Mouse (Mus musculus) embryonic facial prominence, embryonic 15.5 days (tissue): ENCODE results near the gene Vac14. TPM values are rescaled to one million over a fixed set of nuclear protein-coding genes. Genes with fewer than 3 reads are reported as not detected.
"Not testable (repeated sequence)": the region's sequence is repeated elsewhere in the genome, so short reads cannot be mapped to it uniquely, and the experiment has no call there.

Source experiments
- ATAC-seq: fragments of 200-750 bp; cut with Nextera tagmentation; 2 replicates; pipeline ENCODE4 v1.8.0; 2017; ENCODE audit warnings: low read depth, moderate TSS enrichment; ENCODE audit not compliant: insufficient number of reproducible peaks, low FRiP score, low TSS enrichment
- H3K27ac ChIP-seq: fragments of 300-500 bp; sonication (generic); replicated peaks from 2 replicates; pipeline ENCODE4 v1.5.1; 2015; ENCODE audit warnings: mild to moderate bottlenecking, inconsistent platforms
- H3K27me3 ChIP-seq: fragments of 300-500 bp; sonication (generic); 2 replicates; pipeline ENCODE4 v1.6.1; 2015; ENCODE audit warnings: inconsistent platforms
- H3K36me3 ChIP-seq: fragments of 300-500 bp; sonication (generic); 2 replicates; pipeline ENCODE4 v1.6.1; 2015; ENCODE audit warnings: mild to moderate bottlenecking, inconsistent platforms
- H3K4me1 ChIP-seq: fragments of 300-500 bp; sonication (generic); 2 replicates; pipeline ENCODE4 v1.6.1; 2015; ENCODE audit warnings: inconsistent platforms
- H3K4me2 ChIP-seq: fragments of 300-500 bp; sonication (generic); replicated peaks from 2 replicates; pipeline ENCODE4 v1.6.1; 2015; ENCODE audit warnings: mild to moderate bottlenecking, inconsistent platforms
- H3K4me3 ChIP-seq: fragments of 300-500 bp; sonication (generic); replicated peaks from 2 replicates; pipeline ENCODE4 v1.5.1; 2015; ENCODE audit warnings: mild to moderate bottlenecking, inconsistent platforms
- H3K9ac ChIP-seq: fragments of 300-500 bp; sonication (generic); 2 replicates; pipeline ENCODE4 v1.6.1; 2015; ENCODE audit warnings: inconsistent platforms
- H3K9me3 ChIP-seq: fragments of 300-500 bp; sonication (generic); replicated peaks from 2 replicates; pipeline ENCODE4 v1.6.1; 2016; ENCODE audit warnings: inconsistent platforms
- WGBS: fragments of 180-500 bp; shearing (Covaris S2); methylation state at CpG from one replicate; pipeline ENCODE4 v1.1.7; 2015; 5-methylcytosine and 5-hydroxymethylcytosine counted together
- polyA plus RNA-seq: library from polyadenylated mRNA; unstranded; fragments of >200 nt; fragmentation: Nextera tagmentation; extraction: Ambion mirVana; gene quantifications from 2 replicates; pipeline ENCODE4 v1.2.1, GENCODE M21; 2015

The Vac14 gene
- polyA plus RNA-seq, 1 experiment from 2014 or later, result 18.6 TPM

DNA sequence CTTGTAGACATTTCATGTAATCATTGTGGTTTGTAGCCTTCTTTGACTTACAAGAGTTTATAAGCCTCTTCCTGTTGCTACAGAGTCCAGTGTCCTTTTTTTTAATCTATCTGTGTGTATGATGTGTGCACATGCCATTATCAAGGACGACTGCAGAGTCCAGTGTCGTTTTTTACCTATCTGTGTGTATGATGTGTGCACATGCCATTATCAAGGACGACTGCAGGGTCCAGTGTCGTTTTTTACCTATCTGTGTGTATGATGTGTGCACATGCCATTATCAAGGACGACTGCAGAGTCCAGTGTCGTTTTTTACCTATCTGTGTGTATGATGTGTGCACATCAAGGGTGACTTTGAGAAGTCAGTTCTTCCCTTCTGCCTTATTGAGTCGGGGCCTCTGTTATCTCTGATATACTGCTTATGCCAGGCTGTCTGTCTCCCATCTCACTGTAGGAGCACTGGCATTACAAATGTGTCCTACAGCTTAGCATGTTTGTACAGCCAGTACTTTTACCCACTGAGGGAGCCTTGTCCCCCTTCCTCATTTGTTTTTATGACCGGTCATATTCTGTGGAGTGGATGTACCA is 49.3 kb downstream of the Vac14 start:
- not testable (repeated sequence) for H3K27me3 ChIP-seq, ATAC-seq, H3K9ac ChIP-seq, H3K4me2 ChIP-seq, H3K36me3 ChIP-seq, H3K9me3 ChIP-seq, H3K4me3 ChIP-seq, H3K27ac ChIP-seq
- 82% methylated on average over 8 of the region's 8 CpGs for WGBS
- peaks cover 51% of the 10 kb centered on the region for H3K4me1 ChIP-seq

DNA sequence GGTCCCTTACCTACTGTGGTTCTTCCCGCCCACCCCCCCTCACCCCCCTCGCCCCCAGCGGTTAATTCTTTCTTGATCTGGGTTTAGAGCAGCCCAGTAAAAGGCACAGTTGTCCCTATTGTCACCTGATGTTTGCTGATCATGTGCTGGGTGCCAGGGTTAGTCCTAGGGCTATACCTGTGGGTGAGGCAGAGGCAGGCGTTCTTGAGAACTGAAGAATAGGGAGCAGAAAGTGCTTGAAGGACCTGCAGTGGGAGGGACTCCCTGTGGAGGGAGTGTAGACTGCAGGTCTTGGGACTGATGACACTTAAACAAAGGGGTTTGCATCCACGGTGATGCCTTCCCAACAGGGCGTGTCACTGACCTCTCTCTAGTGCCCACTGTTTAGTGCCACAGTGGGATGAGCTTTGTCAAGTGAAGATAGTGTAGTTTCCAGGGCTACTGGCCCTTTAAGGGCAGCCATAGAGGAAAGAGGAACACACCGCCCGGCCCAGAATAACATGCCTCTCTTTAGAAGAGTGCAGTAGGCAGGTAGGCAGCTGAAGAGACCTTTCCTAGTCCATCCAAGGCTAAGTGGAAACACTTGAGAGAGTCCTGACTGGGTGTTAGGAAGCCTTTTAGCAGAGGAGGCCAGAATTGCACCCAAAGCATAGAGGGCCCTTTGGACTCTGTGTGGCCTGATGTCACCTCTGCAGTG is 51.7 kb downstream of the Vac14 start:
- no peak overlapping the region for H3K27ac ChIP-seq
- no peaks in the 10 kb centered on the region for H3K27me3 ChIP-seq
- H3K36me3 ChIP-seq, result 0 out of 2 replicates have a peak, but pooled peaks cover 4% of the 10 kb centered on the region
- ATAC-seq, result no peak
- no peak overlapping the region for H3K9ac ChIP-seq
- H3K4me3 ChIP-seq, result no peak overlapping the region
- 68% methylated on average over 8 of the region's 8 CpGs for WGBS
- H3K9me3 ChIP-seq, result no peaks in the 10 kb centered on the region
- H3K4me1 ChIP-seq, result peaks cover 44% of the 10 kb centered on the region
- no peak overlapping the region for H3K4me2 ChIP-seq

DNA sequence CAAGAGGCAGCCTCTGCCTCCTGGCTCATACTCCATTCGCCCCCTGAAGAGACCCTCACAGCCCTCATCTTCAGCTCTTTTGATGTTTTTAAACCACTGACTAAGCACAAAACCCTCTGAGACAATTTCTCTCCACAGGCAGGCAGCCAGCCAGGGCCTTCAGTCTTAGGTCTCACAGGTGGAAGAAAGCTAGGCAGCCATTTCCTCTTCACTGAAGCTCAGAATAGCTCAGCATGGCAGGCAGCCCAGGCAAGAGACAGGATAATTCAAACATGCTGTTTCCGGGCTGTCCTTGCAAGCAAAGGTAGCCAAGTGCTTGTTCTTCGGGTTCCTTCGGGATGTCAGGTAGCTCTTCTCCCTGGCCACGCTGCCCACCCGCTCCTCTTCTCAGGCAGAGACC is 52.9 kb downstream of the Vac14 start:
- Histone ChIP-seq H3K4me3 (no peak overlapping the region), H3K27ac (peak overlapping the region; percentile 65), H3K4me2 (0 out of 2 replicates have a peak overlapping the region, but pooled peaks have one; percentile 8), H3K36me3 (0 out of 2 replicates have a peak, but pooled peaks cover 4% of the 10 kb centered on the region), H3K9ac (no peak overlapping the region), H3K27me3 (no peaks in the 10 kb centered on the region), H3K9me3 (no peaks in the 10 kb centered on the region), H3K4me1 (peaks cover 51% of the 10 kb centered on the region)
- WGBS, result 57% methylated on average over 6 of the region's 6 CpGs
- ATAC-seq, result 0 out of 2 replicates have a peak, but pooled peaks have one; percentile 52

DNA sequence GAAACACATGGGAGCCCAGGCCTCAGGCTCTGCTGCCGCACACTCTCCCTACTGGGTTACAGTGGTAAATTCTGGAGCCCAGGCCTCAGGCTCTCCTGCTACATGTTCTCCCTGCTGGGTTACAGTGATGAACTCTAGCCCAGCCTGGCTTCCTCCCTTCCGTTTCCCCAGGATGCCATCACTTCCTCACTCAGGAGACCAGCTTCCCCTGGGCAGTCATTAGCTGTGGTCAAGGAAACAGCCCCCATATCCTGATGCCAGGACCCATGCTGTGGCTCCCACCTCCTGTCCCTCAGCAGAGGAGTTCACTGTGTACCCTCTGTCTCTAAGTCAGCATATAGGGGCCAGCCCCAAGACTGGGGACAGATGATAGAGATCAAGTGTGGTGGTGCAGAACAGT is 53.7 kb downstream of the Vac14 start:
- ATAC-seq, result no peak
- WGBS, result 79% methylated on average over 2 of the region's 2 CpGs

DNA sequence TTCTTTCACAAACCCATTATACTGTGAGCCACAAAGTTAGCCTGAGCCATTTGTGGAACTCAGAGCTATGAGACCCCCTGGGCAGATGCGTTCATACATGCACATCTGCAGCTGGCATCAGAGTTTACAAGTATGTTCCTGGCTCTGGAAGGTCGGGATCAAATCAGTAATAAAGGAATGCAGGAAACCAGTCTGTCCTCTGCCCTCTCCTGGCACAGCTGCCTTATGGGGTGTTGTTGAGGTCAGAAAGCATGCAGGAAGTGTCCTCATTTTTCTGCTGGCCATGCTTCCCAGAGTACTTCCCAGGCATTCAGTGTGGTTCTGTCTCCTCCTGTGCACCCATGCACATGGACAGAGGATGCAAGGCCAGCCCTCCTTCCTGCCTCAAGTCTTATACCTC is 54.8 kb downstream of the Vac14 start:
- H3K9me3 ChIP-seq, result no peaks in the 10 kb centered on the region
- WGBS, result 22% methylated on average over 2 of the region's 2 CpGs
- H3K4me2 ChIP-seq, result no peak overlapping the region
- no peak overlapping the region for H3K4me3 ChIP-seq
- H3K36me3 ChIP-seq, result 0 out of 2 replicates have a peak, but pooled peaks cover 4% of the 10 kb centered on the region
- peak overlapping the region; percentile 65 for H3K27ac ChIP-seq
- no peaks in the 10 kb centered on the region for H3K27me3 ChIP-seq
- H3K9ac ChIP-seq, result no peak overlapping the region
- ATAC-seq, result no peak
- H3K4me1 ChIP-seq, result peaks cover 69% of the 10 kb centered on the region

More for the DNA sequence above, 53.7 kb downstream of the Vac14 start:
- Histone ChIP-seq H3K27ac (peak overlapping the region; percentile 65; the same call in 1 of the 2 replicates), H3K27me3 (no peaks in the 10 kb centered on the region), H3K9me3 (no peaks in the 10 kb centered on the region), H3K36me3 (0 out of 2 replicates have a peak, but pooled peaks cover 4% of the 10 kb centered on the region), H3K9ac (no peak overlapping the region), H3K4me2 (no peak overlapping the region), H3K4me1 (peaks cover 59% of the 10 kb centered on the region), H3K4me3 (no peak overlapping the region)

DNA sequence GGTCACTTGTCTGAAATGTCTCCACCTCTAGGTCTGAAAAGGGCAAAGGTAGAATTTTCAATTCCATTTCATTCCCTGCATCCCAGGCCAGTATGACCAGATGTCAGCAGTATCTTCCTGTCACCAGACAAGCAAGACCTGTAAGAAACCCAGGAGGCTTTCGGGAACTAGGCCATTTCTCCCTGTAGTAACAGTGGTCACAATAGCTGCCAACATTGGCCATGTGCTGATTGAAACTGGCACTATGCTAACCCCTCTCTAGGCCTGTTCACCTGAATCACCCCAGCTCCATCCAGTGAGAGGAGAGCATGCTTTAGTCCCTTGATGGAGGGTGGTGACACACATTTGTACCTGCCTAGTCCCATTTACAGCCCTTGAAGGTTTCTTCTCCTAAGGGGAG is 56.2 kb downstream of the Vac14 start:
- Histone ChIP-seq H3K4me2 (no peak overlapping the region), H3K9ac (no peak overlapping the region), H3K36me3 (0 out of 2 replicates have a peak, but pooled peaks cover 4% of the 10 kb centered on the region), H3K27me3 (no peaks in the 10 kb centered on the region), H3K27ac (no peak overlapping the region), H3K4me1 (peaks cover 84% of the 10 kb centered on the region), H3K4me3 (no peak overlapping the region), H3K9me3 (no peaks in the 10 kb centered on the region)
- 95% methylated on average over 1 of the region's 1 CpGs for WGBS
- ATAC-seq, result no peak

DNA sequence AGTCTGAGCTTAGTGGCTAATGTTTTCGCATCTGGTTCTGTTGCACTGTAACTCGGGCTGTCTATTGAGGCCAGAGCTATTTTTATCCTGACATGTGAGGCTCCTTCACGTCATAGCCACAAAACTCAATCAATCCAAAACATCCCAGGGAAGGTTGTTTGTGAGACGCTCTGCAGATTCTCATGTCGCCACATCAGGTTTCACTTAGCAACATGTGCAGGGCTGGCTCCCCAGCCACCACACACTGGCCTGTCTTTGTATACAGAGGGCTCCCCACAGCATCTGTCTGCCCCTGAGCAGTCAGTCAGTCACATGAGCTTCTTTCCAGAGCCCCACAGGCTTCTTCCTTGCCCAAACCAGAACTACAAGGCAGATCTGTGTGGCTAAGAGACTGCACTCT is 58.3 kb downstream of the Vac14 start:
- ATAC-seq, result peak; percentile 93
- peaks cover 71% of the 10 kb centered on the region for H3K4me1 ChIP-seq
- H3K9me3 ChIP-seq, result no peaks in the 10 kb centered on the region
- H3K36me3 ChIP-seq, result 0 out of 2 replicates have a peak, but pooled peaks cover 4% of the 10 kb centered on the region
- H3K9ac ChIP-seq, result no peak overlapping the region
- H3K4me2 ChIP-seq, result 0 out of 2 replicates have a peak overlapping the region, but pooled peaks have one; percentile 8
- no peaks in the 10 kb centered on the region for H3K27me3 ChIP-seq
- peak overlapping the region; percentile 90 for H3K27ac ChIP-seq
- no peak overlapping the region for H3K4me3 ChIP-seq
- WGBS, result 31% methylated on average over 5 of the region's 5 CpGs

DNA sequence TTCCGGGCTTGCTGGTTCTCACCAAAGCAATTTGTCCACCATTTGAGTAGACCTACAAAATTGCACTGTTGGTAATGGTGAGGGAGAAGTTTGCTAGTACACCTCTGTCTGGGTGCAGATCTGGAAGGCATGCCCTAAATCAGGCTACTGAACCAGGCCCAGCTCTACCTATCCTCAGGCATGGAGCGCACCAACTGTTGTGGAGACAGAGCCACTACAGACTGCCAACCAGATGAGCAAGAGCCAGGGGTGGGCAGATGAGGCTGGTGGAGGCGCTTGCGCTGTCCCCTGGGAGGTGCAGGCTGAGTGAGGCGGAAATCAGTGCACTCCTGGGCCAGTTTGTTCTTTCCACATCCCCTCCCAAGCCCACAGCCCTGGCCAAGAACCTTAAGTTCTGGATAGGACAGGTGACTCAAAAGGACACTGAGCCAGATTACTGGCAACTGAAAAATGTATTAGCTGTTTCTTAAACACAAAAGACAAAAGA is 58.8 kb downstream of the Vac14 start:
- H3K4me3 ChIP-seq, result no peak overlapping the region
- peaks cover 66% of the 10 kb centered on the region for H3K4me1 ChIP-seq
- 0 out of 2 replicates have a peak, but pooled peaks cover 4% of the 10 kb centered on the region for H3K36me3 ChIP-seq
- H3K9ac ChIP-seq, result no peak overlapping the region
- H3K9me3 ChIP-seq, result no peaks in the 10 kb centered on the region
- no peaks in the 10 kb centered on the region for H3K27me3 ChIP-seq
- ATAC-seq, result peak; percentile 21; the same call in 1 of the 2 replicates
- H3K4me2 ChIP-seq, result no peak overlapping the region
- peak overlapping the region; percentile 90 for H3K27ac ChIP-seq
- 57% methylated on average over 5 of the region's 5 CpGs for WGBS

DNA sequence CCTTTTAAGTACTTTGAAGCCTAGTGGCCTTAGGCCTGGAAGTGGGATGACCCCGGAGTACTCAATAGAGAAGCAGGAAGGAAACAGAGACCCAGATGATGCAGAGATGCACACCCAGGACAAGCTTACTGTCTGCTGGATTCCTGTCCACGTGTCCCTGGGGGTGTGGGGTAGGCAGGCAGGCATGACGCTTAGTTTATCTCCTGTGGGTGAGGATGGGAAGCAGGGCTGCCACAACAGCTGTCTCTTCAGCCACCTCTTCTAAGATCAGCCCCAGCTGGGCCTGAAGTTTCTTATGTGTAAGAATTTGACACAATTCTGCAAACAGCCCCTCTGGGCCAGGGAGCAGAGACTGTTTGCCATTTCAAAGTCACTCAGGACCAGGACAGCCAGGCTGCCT is 60.6 kb downstream of the Vac14 start:
- 0 out of 2 replicates have a peak, but pooled peaks cover 13% of the 10 kb centered on the region for H3K36me3 ChIP-seq
- 42% methylated on average over 3 of the region's 3 CpGs for WGBS

DNA sequence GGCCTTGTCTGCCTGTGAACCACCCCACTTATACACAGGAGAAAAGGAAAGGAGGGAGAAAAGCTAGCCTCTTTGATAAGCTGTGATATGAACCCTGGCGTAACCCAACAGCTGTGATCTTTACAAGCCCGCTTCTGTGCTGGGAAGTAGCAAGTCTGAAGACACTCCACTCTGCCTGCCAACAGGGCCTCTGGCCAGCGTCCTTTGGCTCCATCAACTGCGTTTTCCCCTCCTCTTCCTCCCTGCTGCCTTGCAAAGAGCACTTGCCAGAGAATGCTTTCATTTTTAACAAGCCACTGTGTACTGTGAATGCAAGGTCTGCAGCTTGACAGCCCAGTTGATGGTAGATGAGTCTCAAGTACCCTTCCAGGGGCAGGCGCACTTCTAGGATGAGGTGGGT is 69.3 kb downstream of the Vac14 start:
- H3K9ac ChIP-seq, result no peak overlapping the region
- H3K4me2 ChIP-seq, result no peak overlapping the region
- no peak for ATAC-seq
- H3K27ac ChIP-seq, result no peak overlapping the region
- peaks cover 11% of the 10 kb centered on the region for H3K4me1 ChIP-seq
- H3K27me3 ChIP-seq, result no peaks in the 10 kb centered on the region
- peaks cover 12% of the 10 kb centered on the region; the same call in 1 of the 2 replicates for H3K36me3 ChIP-seq
- 82% methylated on average over 5 of the region's 5 CpGs for WGBS
- no peak overlapping the region for H3K4me3 ChIP-seq
- H3K9me3 ChIP-seq, result no peaks in the 10 kb centered on the region

More for the DNA sequence above, 60.6 kb downstream of the Vac14 start:
- ATAC-seq, result no peak
- peaks cover 48% of the 10 kb centered on the region for H3K4me1 ChIP-seq
- H3K27ac ChIP-seq, result peak overlapping the region; percentile 71
- no peaks in the 10 kb centered on the region for H3K27me3 ChIP-seq
- H3K4me3 ChIP-seq, result no peak overlapping the region
- no peaks in the 10 kb centered on the region for H3K9me3 ChIP-seq
- H3K9ac ChIP-seq, result no peak overlapping the region
- no peak overlapping the region for H3K4me2 ChIP-seq

DNA sequence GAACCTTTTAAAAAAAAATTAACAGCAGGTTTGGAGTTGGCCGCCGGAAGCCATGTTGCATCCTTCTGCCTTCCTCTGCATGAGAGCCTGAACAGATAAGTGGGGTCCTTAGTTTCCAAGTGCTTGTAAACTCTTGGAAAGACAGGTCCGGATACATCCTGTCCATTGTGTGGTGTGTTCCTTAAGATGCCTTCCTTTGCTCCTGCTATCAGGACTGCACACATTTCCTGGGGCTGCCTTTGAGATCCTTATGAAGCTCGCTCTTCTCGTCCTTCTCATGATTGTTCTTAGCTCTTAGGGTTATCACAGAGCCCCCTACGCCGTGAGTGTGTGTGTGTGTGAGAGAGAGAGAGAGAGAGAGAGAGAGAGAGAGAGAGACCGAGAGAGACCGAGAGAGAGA is 71.6 kb downstream of the Vac14 start:
- no peak overlapping the region for H3K4me3 ChIP-seq
- H3K9ac ChIP-seq, result no peak overlapping the region
- no peak overlapping the region for H3K27ac ChIP-seq
- no peaks in the 10 kb centered on the region for H3K27me3 ChIP-seq
- 94% methylated on average over 9 of the region's 9 CpGs for WGBS
- H3K4me1 ChIP-seq, result peaks cover 14% of the 10 kb centered on the region
- H3K9me3 ChIP-seq, result no peaks in the 10 kb centered on the region
- no peaks in the 10 kb centered on the region; the same call in 1 of the 2 replicates for H3K36me3 ChIP-seq
- ATAC-seq, result no peak
- H3K4me2 ChIP-seq, result no peak overlapping the region
